Mouse (Mus musculus) embryonic facial prominence, embryonic 15.5 days (tissue): ENCODE results near the gene Mrpl35. TPM values are rescaled to one million over a fixed set of nuclear protein-coding genes. Genes with fewer than 3 reads are reported as not detected.
A peak's percentile ranks its signal among the peaks of the same experiment; 100 is the strongest.

Experiments used
- ATAC-seq: fragments of 200-750 bp; cut with Nextera tagmentation; 2 replicates; pipeline ENCODE4 v1.8.0; 2017; ENCODE audit warnings: low read depth, moderate TSS enrichment; ENCODE audit not compliant: insufficient number of reproducible peaks, low FRiP score, low TSS enrichment
- H3K27ac ChIP-seq: fragments of 300-500 bp; sonication (generic); replicated peaks from 2 replicates; pipeline ENCODE4 v1.5.1; 2015; ENCODE audit warnings: mild to moderate bottlenecking, inconsistent platforms
- H3K27me3 ChIP-seq: fragments of 300-500 bp; sonication (generic); 2 replicates; pipeline ENCODE4 v1.6.1; 2015; ENCODE audit warnings: inconsistent platforms
- H3K36me3 ChIP-seq: fragments of 300-500 bp; sonication (generic); 2 replicates; pipeline ENCODE4 v1.6.1; 2015; ENCODE audit warnings: mild to moderate bottlenecking, inconsistent platforms
- H3K4me1 ChIP-seq: fragments of 300-500 bp; sonication (generic); 2 replicates; pipeline ENCODE4 v1.6.1; 2015; ENCODE audit warnings: inconsistent platforms
- H3K4me2 ChIP-seq: fragments of 300-500 bp; sonication (generic); replicated peaks from 2 replicates; pipeline ENCODE4 v1.6.1; 2015; ENCODE audit warnings: mild to moderate bottlenecking, inconsistent platforms
- H3K4me3 ChIP-seq: fragments of 300-500 bp; sonication (generic); replicated peaks from 2 replicates; pipeline ENCODE4 v1.5.1; 2015; ENCODE audit warnings: mild to moderate bottlenecking, inconsistent platforms
- H3K9ac ChIP-seq: fragments of 300-500 bp; sonication (generic); 2 replicates; pipeline ENCODE4 v1.6.1; 2015; ENCODE audit warnings: inconsistent platforms
- H3K9me3 ChIP-seq: fragments of 300-500 bp; sonication (generic); replicated peaks from 2 replicates; pipeline ENCODE4 v1.6.1; 2016; ENCODE audit warnings: inconsistent platforms
- WGBS: fragments of 180-500 bp; shearing (Covaris S2); methylation state at CpG from one replicate; pipeline ENCODE4 v1.1.7; 2015; 5-methylcytosine and 5-hydroxymethylcytosine counted together
- polyA plus RNA-seq: library from polyadenylated mRNA; unstranded; fragments of >200 nt; fragmentation: Nextera tagmentation; extraction: Ambion mirVana; gene quantifications from 2 replicates; pipeline ENCODE4 v1.2.1, GENCODE M21; 2015

The Mrpl35 gene
- polyA plus RNA-seq, 1 experiment from 2014 or later, result 59.2 TPM

GRCm38 (mm10) chr6:71823961-71824360, 2.8 kb downstream of the Mrpl35 start:
- peak overlapping the region; percentile 66 for H3K4me2 ChIP-seq
- 0 out of 2 replicates have a peak overlapping the region, but pooled peaks have one; percentile 13 for H3K27ac ChIP-seq
- no peaks in the 10 kb centered on the region for H3K9me3 ChIP-seq
- H3K27me3 ChIP-seq, result no peaks in the 10 kb centered on the region
- 35% methylated on average over 3 of the region's 3 CpGs for WGBS
- H3K4me3 ChIP-seq, result peak overlapping the region; percentile 78
- no peak for ATAC-seq
- no peaks in the 10 kb centered on the region for H3K36me3 ChIP-seq
- 0 out of 2 replicates have a peak, but pooled peaks cover 12% of the 10 kb centered on the region for H3K4me1 ChIP-seq
- H3K9ac ChIP-seq, result peak overlapping the region; percentile 41; the same call in 1 of the 2 replicates

DNA sequence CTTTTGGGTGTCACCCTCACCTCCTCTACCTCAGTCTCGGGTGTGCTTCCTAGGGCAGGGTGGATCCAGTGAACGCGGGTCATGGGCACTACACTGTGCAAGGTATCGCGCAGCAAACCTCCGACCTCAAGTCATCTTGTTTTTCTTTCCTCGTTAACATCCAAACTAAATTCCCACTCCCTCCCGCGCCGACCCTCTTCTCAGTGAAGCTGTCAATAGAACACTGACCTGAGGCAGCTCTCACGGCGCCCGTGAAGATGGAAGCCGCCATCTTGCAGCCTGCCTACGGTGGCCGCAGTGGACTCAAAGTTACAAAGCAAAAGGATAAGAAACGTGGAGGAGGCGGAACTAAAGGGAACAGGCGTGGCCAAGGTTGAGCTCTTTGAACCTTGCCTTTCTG, 3.3 kb downstream of the Mrpl35 start:
- Histone ChIP-seq H3K4me1 (0 out of 2 replicates have a peak, but pooled peaks cover 12% of the 10 kb centered on the region), H3K9ac (peak overlapping the region; percentile 41), H3K36me3 (peaks cover 2% of the 10 kb centered on the region), H3K4me2 (peak overlapping the region; percentile 66), H3K9me3 (no peaks in the 10 kb centered on the region), H3K4me3 (peak overlapping the region; percentile 78), H3K27ac (0 out of 2 replicates have a peak overlapping the region, but pooled peaks have one; percentile 13), H3K27me3 (no peaks in the 10 kb centered on the region)
- peak; percentile 87 for ATAC-seq
- WGBS, result under 1% methylated on average over 19 of the region's 19 CpGs

DNA sequence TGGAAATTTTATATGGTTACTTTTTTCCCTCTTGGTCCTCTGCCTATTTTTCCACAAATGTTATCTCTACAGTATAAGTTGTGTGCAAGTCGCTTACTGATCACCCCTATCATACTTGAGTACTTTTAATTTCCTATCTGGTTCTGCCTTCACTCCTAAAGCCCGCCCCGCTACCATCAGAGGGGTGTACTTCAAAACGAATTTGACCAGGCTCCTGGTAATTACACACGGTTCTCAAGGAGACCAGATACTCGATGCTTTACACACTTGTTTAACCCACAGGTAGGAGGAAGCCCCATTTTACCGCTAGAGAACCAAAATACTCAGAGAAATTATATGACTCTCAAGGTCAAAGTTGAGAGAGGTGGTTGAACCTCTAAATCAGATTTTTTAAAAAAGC, 3.7 kb downstream of the Mrpl35 start:
- Histone ChIP-seq H3K9me3 (no peaks in the 10 kb centered on the region), H3K4me1 (0 out of 2 replicates have a peak, but pooled peaks cover 12% of the 10 kb centered on the region), H3K4me3 (peak overlapping the region; percentile 78), H3K27me3 (no peaks in the 10 kb centered on the region), H3K9ac (peak overlapping the region; percentile 41), H3K27ac (no peak overlapping the region), H3K4me2 (peak overlapping the region; percentile 66), H3K36me3 (peaks cover 6% of the 10 kb centered on the region)
- 2% methylated on average over 7 of the region's 7 CpGs for WGBS
- ATAC-seq, result no peak

DNA sequence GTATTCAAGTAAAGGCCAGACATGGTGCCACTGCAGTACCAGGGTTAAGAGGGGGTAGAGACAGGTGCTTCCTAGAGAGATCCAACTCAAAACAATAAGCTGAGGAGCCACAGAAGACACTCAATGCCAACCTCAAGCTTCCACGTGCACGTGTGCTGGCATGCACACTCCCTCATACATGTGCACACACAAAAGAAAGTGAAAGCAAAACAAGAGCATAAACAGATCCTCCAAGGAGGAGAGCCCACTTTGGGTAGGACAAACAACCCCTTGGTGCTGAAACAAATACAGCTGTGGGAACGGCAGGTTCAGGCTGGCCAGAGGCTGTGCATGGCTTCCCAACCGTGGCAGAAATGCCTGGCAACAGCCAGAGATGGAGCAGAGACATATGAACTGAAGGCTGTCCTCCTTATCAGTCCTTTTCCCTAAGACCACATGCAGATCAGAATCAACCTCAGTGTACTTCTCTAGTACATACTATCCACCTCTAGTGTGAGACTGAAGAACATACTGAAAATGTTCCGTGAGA, 6.9 kb downstream of the Mrpl35 start:
- Histone ChIP-seq H3K4me1 (0 out of 2 replicates have a peak, but pooled peaks cover 12% of the 10 kb centered on the region), H3K9ac (no peak overlapping the region), H3K27ac (no peak overlapping the region), H3K4me3 (no peak overlapping the region), H3K9me3 (no peaks in the 10 kb centered on the region), H3K4me2 (no peak overlapping the region), H3K36me3 (peaks cover 38% of the 10 kb centered on the region), H3K27me3 (no peaks in the 10 kb centered on the region)
- 84% methylated on average over 5 of the region's 5 CpGs for WGBS
- ATAC-seq, result no peak

DNA sequence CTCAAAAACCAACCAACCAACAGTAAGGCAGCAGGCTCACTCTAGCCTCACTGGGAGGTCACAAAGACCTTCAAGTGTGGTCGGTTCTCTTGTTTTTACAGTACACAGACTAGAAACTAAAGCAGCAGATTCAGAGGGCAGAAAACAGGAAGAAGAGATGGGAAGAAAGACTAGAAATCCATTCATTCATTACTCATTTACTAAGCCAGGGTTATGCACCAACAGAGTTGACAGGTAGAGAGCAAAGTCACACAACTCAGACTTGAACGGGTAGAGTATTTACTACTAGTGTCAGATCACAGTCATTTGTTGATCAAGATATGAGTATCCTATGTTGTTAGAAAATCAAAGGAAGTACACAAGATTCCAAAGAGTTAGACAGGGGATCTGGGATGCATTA, 13.9 kb downstream of the Mrpl35 start:
- no peak overlapping the region for H3K27ac ChIP-seq
- H3K9me3 ChIP-seq, result no peaks in the 10 kb centered on the region
- ATAC-seq, result no peak
- H3K4me3 ChIP-seq, result no peak overlapping the region
- H3K27me3 ChIP-seq, result no peaks in the 10 kb centered on the region
- H3K9ac ChIP-seq, result no peak overlapping the region
- no peak overlapping the region for H3K4me2 ChIP-seq
- no peaks in the 10 kb centered on the region for H3K4me1 ChIP-seq
- peaks cover 52% of the 10 kb centered on the region for H3K36me3 ChIP-seq
- 77% methylated on average over 2 of the region's 2 CpGs for WGBS

GRCm38 (mm10) chr6:71809890-71810289, 16.9 kb downstream of the Mrpl35 start:
- H3K4me2 ChIP-seq, result no peak overlapping the region
- no peak overlapping the region for H3K4me3 ChIP-seq
- H3K27me3 ChIP-seq, result no peaks in the 10 kb centered on the region
- H3K9ac ChIP-seq, result no peak overlapping the region
- H3K36me3 ChIP-seq, result peaks cover 22% of the 10 kb centered on the region
- 89% methylated on average over 9 of the region's 9 CpGs for WGBS
- no peaks in the 10 kb centered on the region for H3K9me3 ChIP-seq
- no peaks in the 10 kb centered on the region for H3K4me1 ChIP-seq
- no peak for ATAC-seq
- H3K27ac ChIP-seq, result no peak overlapping the region

GRCm38 (mm10) chr6:71806713-71807112, 20.1 kb downstream of the Mrpl35 start:
- 36% methylated on average over 1 of the region's 1 CpGs for WGBS

DNA sequence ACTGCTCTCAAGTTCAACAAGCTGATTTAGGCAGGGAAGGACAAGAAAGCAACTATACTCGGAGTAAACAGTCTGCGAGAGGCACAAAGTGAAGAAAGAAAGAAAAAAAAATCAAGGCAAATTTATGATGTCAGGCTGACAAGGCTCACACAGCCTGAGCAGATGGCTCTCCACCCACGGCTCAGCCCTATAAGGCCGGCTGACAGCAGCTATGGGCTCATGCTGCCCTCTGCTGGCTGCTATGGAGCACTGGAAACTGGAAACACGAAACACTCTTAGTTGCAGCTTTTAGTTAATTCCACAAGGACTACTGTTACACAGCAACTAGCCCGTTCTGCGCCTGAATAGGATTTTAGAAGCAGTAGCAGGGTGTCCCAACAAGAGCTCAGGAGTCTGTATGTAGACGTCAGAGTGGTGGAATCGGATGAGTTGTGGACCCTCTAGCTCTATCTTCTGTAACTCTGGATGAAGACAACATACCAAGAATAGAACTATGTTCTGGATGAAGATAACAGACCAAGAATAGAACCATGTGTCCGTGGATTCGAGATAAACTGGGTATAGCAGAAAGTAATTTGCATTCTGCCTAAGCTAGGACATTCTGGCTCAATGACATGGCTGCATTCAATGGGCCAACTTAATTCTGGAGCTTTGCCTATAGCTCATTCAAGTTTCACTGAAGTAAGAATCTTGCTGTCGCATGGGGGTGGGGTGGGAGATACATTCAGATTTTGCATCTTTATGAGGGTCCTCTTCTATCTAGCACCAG, 22.5 kb downstream of the Mrpl35 start:
- Histone ChIP-seq H3K4me1 (0 out of 2 replicates have a peak, but pooled peaks cover 3% of the 10 kb centered on the region), H3K36me3 (no peaks in the 10 kb centered on the region), H3K9me3 (no peaks in the 10 kb centered on the region), H3K27me3 (no peaks in the 10 kb centered on the region), H3K9ac (no peak overlapping the region), H3K4me3 (no peak overlapping the region), H3K4me2 (no peak overlapping the region), H3K27ac (no peak overlapping the region)
- peak; percentile 78 for ATAC-seq
- WGBS, result 22% methylated on average over 12 of the region's 12 CpGs

More at GRCm38 (mm10) chr6:71806713-71807112, 20.1 kb downstream of the Mrpl35 start:
- no peaks in the 10 kb centered on the region for H3K9me3 ChIP-seq
- no peak overlapping the region for H3K4me3 ChIP-seq
- H3K4me1 ChIP-seq, result 0 out of 2 replicates have a peak, but pooled peaks cover 3% of the 10 kb centered on the region
- no peak overlapping the region for H3K9ac ChIP-seq
- H3K27ac ChIP-seq, result no peak overlapping the region
- H3K4me2 ChIP-seq, result no peak overlapping the region
- no peak for ATAC-seq
- no peaks in the 10 kb centered on the region for H3K27me3 ChIP-seq
- H3K36me3 ChIP-seq, result peaks cover 7% of the 10 kb centered on the region

GRCm38 (mm10) chr6:71803609-71804008, 23.2 kb downstream of the Mrpl35 start:
- no peaks in the 10 kb centered on the region for H3K9me3 ChIP-seq
- H3K27ac ChIP-seq, result no peak overlapping the region
- no peak for ATAC-seq
- H3K27me3 ChIP-seq, result no peaks in the 10 kb centered on the region
- H3K4me2 ChIP-seq, result no peak overlapping the region
- no peak overlapping the region for H3K4me3 ChIP-seq
- WGBS, result 83% methylated on average over 1 of the region's 1 CpGs
- no peak overlapping the region for H3K9ac ChIP-seq
- H3K4me1 ChIP-seq, result 0 out of 2 replicates have a peak, but pooled peaks cover 3% of the 10 kb centered on the region
- H3K36me3 ChIP-seq, result no peaks in the 10 kb centered on the region

- Histone ChIP-seq H3K9me3 (no peaks in the 10 kb centered on the region), H3K4me1 (0 out of 2 replicates have a peak, but pooled peaks cover 3% of the 10 kb centered on the region), H3K27ac (no peak overlapping the region), H3K36me3 (no peaks in the 10 kb centered on the region), H3K27me3 (no peaks in the 10 kb centered on the region), H3K9ac (no peak overlapping the region), H3K4me2 (no peak overlapping the region), H3K4me3 (no peak overlapping the region)
- no peak for ATAC-seq
- 73% methylated on average over 10 of the region's 10 CpGs for WGBS
Measured at GRCm38 (mm10) chr6:71801714-71802094, 25.1 kb downstream of the Mrpl35 start.

DNA sequence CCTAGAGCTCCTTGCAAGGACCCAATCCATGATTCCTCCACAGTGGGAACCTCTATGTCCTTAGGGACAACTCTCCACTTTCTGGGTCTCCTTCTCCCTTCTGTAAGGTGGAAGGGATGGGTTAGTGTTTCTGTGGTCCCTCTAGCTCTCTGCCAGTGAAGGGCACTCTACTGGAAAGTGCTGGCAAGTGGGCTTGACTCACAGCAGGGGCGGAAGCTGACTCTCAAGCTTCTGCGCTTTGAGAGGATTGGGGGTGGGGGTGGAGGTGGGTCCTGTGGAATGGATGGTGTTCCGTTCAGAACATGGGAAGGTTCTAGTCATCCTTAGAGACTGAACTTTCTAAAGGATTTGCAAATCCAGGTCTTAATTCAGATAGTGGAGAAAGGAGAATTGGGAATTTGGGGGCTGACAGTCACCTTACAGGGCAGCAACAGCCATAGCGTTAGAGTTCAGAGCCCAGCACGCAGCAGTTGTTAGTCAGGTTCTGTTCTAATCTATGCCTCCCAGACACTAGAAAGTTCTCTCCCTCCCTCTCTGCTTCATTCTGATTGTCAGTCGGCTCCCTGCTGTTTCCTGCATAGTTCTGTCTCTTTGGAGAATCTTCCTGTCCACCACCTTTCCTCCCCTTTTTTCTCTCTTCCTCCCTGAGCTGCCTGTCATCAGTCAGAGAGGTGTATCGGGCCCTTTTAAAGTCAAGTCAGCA, 25.6 kb downstream of the Mrpl35 start:
- Histone ChIP-seq H3K4me1 (0 out of 2 replicates have a peak, but pooled peaks cover 3% of the 10 kb centered on the region), H3K9ac (no peak overlapping the region), H3K4me2 (no peak overlapping the region), H3K4me3 (no peak overlapping the region), H3K27me3 (no peaks in the 10 kb centered on the region), H3K9me3 (no peaks in the 10 kb centered on the region), H3K36me3 (no peaks in the 10 kb centered on the region), H3K27ac (no peak overlapping the region)
- WGBS, result 55% methylated on average over 7 of the region's 7 CpGs
- ATAC-seq, result no peak
